Mouse (Mus musculus): Measurements from ENCODE around the gene Wnt6.

GRCm38 (mm10) chr1:74804211-74804870 lies 32.6 kb downstream of the Wnt6 start:
- no peak for TF ChIP-seq CTCF (IDR thresholded peaks at IDR 0.05; ENCODE audit: low read depth)
- TF ChIP-seq EP300 (IDR thresholded peaks at IDR 0.05; ENCODE audit: low read depth), result no peak

All from liver, postnatal 0 days (tissue).